Mouse (Mus musculus): ENCODE results near the gene Ogg1.

Ogg1 gene

DNA sequence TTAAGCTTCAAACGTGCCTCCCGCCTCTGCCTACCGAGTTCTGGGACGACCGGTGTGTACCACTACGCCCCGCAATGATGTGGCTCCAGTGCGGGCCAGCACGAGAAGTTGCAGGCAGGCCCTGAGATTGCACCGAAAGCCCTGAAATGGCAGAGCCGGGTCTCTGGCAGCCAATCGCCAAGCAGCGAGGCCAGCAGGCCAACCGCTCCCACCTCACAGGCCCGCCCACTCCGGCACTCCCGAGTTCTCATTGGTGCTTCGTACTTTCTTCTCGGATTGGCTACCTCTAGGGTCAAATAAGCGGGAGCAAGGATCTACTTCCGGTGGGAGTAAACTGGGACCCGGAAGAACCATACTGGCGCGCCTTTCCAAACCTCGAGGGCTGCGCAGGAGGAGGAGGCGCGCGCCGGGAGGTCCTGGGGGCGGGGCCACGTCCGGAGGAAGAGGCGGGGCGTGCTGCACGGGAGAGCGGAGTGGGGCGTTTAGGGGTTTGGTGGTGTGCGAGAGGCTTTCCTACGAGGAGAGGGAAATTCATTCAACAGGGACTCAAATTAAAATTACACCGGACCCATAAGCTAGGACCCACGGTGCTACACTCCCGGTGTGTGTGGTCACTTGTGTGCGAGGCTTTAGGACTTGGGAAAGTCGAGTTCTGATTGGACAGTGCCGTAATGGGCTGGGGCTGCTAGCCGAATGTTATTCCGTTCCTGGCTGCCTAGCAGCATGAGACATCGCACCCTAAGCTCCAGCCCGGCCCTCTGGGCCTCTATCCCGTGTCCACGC, at the start of gene Ogg1:
Gene Ogg1 (plus strand): TSS at position 440 of the 783 bp plus-strand sequence.
- DNase-seq (ENCODE audit: extremely low read depth, insufficient read length, low spot score), result peak; percentile 99

DNA sequence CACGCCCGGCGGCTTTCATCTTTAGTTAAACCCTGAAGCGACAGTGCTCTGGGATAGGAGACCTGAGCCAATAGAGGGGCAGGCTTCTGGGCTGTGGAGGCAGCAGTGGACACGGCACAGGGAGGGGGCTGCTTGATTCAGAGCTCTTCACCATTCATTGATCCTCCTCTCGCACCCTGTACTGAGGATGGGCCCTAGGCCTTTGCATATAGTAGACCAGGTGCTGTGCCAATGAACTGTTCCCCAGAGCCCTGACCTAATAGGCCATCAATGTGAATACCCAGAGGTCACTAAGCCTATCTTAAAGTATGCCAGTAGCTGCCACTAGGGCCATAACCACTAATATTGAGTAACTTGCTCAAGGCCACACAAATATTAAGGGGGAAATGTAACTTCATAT, 45.1 kb upstream of the Ogg1 start:
- DNase-seq (ENCODE audit: extremely low read depth, insufficient read length, low spot score), result no peak

DNA sequence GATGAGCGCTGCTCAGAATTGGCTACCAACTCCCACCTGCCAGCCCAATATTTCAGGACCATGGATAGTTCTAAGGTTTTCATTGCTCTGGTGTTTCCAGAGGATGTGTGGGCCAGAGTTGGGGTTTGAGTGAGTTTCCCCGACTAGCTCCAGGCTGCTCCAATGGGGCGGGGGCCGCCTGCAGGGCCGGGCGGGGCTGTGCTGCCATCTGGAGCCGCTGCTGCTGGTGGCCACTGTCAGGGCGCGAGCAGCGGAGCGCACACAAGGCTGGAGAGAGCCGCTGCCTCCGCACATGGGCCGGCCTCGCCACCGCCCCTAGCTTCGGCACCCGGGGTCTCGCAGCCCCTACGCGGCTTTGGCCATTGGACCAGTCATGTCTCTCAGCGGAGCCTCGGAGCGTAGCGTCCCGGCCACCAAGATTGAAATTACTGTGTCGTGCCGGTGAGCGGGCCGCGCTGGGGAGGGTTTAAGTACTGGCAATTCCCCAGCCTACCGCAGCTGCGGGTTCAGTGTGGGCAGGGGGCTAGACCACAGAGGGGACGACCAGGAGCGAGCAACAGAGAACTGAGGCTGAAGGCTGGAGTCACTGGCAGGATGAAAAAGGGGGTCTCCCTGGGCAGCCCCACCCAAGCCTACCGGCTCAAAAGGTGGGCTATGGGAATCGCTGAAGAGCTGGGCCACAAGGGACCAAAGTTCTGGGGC, 44.5 kb upstream of the Ogg1 start, which contains the start of gene Cpne9:
Gene Cpne9 (plus strand): TSS at position 207 of the 702 bp plus-strand sequence.
- no peak for DNase-seq (ENCODE audit: extremely low read depth, insufficient read length, low spot score)

DNA sequence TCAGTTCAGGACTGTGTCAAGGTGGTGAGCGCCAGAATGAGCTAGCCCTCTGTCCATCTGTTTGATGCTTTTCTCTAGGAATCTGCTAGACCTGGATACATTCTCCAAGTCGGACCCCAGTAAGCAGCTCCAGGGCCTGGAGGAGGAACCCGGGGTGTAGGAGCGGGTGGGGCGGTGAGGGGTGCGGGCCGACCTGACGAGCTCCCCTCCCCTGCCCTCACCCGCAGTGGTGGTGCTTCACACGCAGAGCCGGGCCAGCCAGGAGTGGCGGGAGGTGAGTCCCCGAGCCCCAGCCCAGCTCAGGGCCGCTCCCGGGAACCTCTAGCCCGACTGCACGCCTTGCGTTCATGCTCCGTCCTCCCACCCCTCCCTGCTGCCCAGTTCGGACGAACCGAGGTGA, 43.8 kb upstream of the Ogg1 start:
- DNase-seq (ENCODE audit: extremely low read depth, insufficient read length, low spot score), result no peak

DNA sequence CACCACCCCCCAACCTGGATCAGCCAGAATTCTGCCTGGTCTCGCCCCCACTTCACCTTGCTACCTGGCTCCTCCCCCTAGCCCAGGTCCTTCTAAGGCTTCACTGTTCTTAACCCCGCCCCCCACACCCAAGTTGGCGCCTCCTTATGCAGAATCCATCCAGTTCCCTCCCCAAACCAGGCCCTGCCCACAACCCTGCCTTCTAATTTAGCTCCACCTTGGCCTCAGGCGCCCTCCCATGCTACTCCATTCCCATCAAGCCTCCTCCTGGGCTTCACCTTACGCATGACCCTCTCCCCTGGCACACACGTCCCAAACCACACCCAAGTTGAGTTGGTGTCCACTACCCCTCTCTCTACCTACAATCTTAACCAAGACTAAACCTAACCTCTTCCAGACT, 43.3 kb upstream of the Ogg1 start:
- no peak for DNase-seq (ENCODE audit: extremely low read depth, insufficient read length, low spot score)

DNA sequence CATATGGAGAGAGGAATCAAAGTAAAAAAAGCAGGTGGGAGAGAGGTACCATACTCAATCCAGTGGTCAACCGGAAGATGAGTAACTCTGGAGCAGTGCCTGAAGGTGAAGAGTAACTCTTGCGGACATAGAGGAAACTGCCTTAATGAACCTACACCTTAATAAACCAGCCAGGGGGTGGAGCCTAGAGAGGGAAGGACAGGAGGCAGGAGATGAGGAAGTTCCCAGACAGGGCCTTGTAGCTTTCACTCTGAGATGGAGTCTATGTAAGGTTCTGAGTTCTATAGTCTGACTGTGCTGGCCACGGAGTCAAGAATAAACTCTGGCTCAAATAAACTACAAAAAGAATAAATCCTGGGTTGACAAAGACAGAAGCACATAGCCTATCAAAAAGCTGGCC, 41.8 kb upstream of the Ogg1 start:
- no peak for DNase-seq (ENCODE audit: extremely low read depth, insufficient read length, low spot score)

DNA sequence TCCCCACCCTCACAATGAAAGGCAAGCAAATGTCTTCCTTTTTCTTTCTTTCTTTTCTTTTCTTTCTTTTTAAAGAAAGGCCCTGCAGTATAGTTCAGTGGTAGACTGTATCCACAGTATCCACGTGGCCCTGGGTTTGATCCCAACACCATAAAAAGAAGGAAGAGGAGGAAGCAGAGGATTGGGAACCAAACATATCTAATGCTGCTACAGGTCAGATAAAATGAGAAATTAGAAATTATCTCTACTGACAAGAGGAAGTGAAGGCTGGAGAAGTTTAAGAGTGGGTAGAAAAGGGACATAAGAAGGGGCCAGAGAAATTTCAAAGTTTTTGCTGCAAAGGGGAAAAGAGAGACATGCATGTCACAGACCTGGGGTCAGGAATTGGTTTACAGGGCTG, 40.5 kb upstream of the Ogg1 start:
- DNase-seq (ENCODE audit: extremely low read depth, insufficient read length, low spot score), result no peak

DNA sequence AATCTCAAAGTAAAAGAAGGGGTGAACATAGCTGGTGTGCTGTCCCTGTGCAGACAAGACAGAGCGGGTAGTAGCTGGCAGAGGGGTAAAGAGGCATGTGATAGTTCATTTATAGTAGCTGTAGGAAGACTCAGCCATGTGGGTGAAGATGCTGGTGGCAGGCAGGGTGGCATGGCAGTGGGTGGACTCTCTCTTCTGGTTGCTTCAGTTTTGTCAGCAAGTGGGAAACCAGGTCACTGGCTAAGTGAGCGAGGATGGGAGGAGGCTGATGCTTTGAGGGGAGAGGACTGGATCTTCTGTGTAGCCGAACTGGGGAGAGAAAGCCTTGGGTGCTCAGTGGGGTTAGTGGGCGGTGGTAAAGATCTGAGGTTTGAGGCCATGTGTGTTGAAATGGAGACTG, 39.5 kb upstream of the Ogg1 start:
- no peak for DNase-seq (ENCODE audit: extremely low read depth, insufficient read length, low spot score)

DNA sequence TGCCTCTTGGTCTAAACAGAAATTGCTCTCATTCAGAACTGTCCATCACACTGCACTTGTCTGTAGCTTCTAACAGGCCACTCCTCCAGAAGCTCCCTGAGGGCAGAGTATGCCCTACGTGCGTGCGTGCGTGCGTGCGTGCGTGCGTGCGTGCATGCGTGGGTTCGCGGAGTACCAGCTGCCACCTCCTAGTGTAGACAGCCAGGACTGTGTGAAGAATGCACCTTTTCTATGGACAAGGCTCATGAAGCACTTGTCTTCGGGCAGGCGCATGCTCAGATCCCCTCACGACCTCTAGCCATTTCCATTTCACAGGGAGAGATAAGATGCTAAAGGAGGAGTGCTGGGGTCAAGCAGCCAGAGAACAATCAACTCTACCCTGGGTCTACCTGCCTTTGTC, 37.4 kb upstream of the Ogg1 start:
- no peak for DNase-seq (ENCODE audit: extremely low read depth, insufficient read length, low spot score)

DNA sequence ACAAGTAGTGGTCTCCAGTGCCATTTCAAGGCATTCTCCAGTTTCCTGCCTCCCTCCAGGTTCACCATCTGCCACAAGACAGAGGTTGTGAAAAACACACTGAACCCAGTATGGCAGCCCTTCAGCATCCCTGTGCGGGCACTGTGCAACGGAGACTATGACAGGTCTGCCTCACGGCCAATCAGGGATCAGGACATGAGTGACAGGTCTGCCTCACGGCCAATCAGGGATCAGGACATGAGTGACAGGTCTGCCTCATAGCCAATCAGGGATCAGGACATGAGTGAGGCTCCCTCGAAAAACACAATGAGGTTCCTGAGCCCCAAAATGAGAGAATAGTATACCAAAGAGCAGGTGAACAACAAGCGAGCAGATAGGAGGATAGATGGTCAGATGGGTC, 36.4 kb upstream of the Ogg1 start:
- no peak for DNase-seq (ENCODE audit: extremely low read depth, insufficient read length, low spot score)

DNA sequence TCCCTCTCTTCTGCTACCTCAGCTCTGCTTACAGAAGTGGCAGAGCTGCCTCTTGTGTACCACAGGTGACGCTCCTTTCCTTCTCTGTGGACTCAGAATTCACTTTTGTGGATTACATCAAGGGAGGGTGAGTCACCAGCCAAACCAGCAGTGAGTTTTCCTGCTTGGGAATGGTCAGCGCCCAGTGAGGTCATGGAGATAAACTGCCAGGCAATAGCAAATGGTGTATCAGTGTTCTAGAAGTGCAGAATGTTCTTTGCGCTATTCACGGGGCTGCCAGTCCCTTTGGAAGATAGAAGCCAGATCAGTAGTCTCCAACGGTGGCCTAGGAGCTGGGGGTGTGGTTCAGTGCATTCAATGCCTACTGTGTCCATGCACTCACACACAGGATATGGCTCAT, 33.8 kb upstream of the Ogg1 start:
- peak; percentile 42 for DNase-seq (ENCODE audit: extremely low read depth, insufficient read length, low spot score)

DNA sequence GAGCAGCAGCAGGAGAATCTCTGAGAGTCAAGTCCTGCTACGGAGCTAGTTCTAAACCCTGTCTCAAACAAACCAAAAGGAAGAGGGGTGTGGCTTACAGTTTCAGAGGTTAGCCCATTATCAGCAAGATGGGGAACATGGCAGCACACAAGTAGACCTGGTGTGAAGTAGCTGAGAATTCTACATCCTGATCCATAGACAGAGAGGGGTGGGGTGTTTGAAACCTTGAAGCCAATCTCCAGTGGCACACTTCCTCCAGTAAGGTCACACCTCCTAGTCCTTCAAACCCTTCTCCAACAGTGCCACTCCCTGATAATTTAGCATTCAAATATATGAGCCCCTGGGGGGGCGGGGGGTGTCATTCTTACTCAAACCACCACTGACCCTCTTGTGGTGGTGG, 30.7 kb upstream of the Ogg1 start:
- no peak for DNase-seq (ENCODE audit: extremely low read depth, insufficient read length, low spot score)

DNA sequence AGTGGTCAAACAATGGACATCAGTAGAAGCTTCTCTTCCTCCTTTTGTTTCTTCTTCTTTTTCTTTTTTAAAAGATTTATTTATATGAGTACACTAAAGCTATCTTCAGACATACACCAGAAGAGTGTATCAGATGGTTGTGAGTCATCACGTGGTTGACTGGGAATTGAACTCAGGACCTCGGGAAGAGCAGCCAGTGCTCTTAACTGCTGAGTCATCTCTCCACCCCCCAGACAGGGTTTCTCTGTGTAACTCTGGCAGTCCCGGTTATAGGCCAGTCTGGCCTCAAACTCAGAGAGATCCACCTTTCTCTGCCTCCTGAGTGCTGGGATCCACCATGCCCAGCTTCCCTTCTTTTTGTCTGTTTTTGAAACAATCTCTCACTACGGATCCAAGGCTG, 30.1 kb upstream of the Ogg1 start:
- peak; percentile 49 for DNase-seq (ENCODE audit: extremely low read depth, insufficient read length, low spot score)

DNA sequence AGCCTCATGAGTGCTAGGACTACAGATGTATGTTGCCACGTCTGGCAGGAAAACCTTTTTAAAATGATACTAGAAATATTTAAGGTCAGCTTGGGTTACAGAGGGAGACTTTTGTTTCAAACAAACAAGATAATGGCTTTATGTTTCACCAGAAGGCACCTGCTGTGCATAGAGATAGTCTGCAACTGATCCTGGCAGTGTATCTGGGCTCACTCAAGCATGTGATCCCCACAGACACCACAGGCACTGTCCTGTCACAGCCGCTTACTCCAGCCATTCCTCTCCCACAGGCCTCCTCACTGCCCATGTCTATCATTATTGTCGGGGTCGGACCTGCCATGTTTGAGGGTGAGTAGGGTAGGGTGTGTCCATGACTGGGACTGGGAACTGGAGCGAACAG, 25.4 kb upstream of the Ogg1 start:
- no peak for DNase-seq (ENCODE audit: extremely low read depth, insufficient read length, low spot score)

DNA sequence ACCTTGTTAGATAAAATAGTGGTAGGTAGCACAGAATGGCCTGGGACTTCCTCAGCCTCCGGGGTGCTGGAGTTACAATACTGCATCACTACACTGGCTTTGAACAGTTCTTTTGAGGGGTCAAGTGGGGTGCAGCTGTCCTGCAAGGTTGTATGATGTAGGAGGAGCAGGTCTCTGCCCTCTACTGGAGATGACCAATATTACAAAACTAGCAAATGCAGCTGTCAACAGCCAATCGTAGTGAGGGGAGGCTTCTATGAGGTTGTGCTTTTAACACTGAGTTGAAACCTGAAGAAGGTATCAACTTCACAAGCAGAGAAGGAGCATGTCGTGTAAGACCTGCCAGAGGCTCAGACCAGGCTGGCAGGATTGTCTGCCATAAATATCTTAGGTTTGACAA, 24.5 kb upstream of the Ogg1 start:
- DNase-seq (ENCODE audit: extremely low read depth, insufficient read length, low spot score), result no peak

DNA sequence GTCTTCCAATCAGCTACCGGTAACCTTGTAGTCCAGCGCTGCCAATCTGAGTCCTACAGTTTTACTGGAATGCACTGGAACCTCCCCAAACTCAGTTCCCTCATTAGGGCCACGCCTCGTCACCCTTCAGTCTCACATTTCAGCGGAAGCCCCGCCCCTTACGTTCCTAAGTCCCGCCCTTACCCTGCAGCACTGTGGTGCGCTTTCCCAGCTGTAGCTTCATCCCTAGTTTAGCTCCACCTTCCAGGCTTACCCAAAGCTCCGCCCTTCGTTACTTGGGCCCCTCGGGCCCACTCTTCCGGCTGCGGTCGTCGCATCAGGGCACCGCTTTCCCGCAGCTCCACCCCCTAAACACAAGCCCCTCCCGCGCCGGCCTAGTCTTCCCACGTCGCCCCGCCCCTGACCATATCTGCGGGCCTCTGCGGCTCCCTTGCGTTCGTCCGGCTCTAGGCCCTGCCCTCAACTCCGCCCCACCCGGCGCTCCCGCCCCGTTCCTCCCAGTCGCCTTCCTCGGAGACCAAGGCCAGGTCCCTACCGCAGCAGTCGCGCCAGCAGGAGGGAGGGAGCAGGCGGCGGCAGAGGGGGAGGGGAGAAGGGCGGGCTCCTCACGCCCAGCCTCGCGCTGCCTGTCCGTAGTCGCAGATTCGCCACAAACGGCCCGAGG, 20.3 kb upstream of the Ogg1 start:
- peak; percentile 100 for DNase-seq (ENCODE audit: extremely low read depth, insufficient read length, low spot score)

DNA sequence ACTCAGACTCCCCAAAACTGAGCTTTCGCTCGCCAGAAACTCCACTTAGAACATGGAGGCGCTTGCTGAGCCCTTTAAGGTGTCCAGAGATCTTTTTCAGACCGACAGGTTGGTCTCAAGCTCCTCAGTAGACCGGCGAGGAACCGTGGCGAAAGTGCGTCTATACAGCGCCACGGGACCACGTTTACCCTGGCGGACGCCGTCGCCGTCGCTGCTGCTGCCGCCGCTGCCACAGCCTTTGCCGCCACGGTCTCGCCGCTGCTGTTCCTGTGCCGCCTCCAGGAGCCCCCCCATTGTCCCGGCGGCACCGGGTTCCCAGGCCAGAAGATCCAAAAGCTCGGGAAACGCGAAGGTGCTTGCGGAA, 19.8 kb upstream of the Ogg1 start, which contains the start of gene Brpf1:
Gene Brpf1 (plus strand): TSS at position 152 of the 364 bp plus-strand sequence.
- no peak for DNase-seq (ENCODE audit: extremely low read depth, insufficient read length, low spot score)

DNA sequence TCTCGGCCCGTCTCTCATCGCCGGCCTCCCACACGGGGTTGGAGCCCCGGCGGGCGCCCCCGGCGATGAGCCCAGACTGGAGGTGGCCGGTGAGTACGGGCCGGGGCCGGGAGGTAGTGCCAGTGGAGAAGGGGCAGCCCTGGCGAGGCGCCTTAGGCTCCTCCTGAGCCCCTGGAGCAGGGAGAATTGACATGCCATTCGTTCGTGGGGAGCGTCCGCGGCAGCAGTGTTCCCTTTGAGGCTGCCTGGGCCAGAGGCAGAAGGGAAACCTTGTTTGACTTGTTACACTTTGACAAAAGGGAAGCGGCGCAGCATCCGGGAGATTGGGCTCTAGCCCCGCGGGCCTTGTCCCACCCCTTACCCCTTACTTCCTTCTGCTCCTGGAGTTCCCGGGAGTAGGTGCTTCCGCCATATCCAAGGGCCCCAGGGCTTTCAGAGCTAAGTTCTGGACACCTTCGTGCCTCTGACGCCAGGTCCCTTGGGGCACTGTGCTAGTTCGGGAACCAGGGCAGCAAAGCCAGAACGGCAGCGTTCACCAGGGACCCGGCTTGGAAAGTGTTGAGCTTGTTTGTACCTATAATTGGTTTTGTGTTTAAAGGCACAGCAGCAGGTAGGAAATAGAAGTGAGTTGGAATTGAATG, 19.2 kb upstream of the Ogg1 start:
- peak; percentile 68 for DNase-seq (ENCODE audit: extremely low read depth, insufficient read length, low spot score)

DNA sequence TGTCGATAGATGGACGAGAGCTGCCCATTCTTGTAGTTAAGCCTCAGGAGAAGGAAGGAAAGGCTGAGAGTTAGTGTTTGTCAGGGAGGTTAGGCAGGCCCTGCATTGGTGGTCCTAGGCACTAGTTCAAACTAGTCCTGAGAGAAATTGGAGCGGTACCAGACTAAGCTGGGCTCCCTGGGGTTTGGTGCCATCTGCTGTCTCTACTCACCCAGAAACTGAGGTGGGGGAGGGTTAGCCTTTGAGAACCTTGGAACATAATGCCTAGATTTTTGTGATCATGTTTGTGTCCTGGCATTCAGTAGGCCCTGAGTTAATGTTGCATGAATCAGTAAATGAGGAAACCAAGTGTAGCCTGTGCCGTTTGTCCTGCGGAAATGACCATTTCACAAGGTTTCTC, 18.6 kb upstream of the Ogg1 start:
- no peak for DNase-seq (ENCODE audit: extremely low read depth, insufficient read length, low spot score)

DNA sequence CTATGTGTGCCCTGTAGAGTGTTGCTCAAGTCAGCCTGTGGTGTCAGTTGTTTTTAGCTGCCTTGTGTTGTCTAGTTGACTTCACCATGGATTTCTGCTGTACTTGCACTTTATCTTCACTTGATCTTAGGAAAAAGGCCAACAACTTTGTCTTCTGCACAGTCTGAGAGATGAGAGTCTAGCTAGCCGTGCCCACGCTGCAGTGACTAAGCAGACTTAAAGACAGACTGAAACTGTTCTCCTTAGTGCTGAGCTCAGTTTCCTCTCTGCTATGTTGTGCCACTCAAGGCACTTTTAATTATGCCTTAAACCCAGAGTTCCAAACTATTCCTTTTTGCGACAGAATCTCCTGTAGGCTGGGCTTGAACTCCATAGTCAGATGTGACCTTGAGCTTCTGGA, 10.8 kb upstream of the Ogg1 start:
- no peak for DNase-seq (ENCODE audit: extremely low read depth, insufficient read length, low spot score)

DNA sequence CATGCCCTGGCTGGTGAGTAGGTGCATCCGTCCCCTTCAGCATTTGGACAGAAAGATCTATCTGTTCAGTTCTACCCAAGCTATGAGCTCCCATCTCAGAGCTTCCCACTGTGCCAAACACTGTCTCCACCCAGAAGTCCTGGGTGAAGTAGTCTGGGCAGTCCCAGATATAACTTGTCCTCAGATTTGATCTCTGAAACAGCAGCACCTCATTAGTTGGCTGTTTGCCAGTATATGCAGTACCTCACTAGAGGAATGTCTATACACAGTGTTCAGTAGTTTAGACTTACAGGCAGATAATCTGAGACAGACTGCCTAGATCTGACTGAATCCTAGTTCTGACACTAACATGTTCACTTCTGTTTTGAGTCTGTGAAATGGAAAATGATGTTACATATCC, 2.6 kb downstream of the Ogg1 start:
- DNase-seq (ENCODE audit: extremely low read depth, insufficient read length, low spot score), result no peak
